Comparison of ENCODE assay signal across 26 mouse cellular contexts in genomic region chr17:44148109-44148846, GRCm38 (mm10).
"Had no signal": no experiment of that assay in that cellular context is flagged by ENCODE, and none has a peak within 500 bp of the region (broad histone marks: within the 10 kb centered on the region; RNA-seq: fewer than 3 reads in every experiment).

No protein-coding gene starts in this region.

- H3K9ac ChIP-seq: heart, embryonic 13.5 days; heart, embryonic 15.5 days; hindbrain, embryonic 13.5 days; hindbrain, embryonic 15.5 days; kidney, embryonic 15.5 days; limb, embryonic 12.5 days had no signal

- H3K36me3 ChIP-seq: heart, embryonic 13.5 days; heart, embryonic 15.5 days; hindbrain, embryonic 13.5 days; hindbrain, embryonic 15.5 days; kidney, embryonic 15.5 days; limb, embryonic 10.5 days; limb, embryonic 12.5 days had no signal

- H3K9me3 ChIP-seq: heart, embryonic 13.5 days; heart, embryonic 15.5 days; hindbrain, embryonic 13.5 days; hindbrain, embryonic 15.5 days; kidney, embryonic 15.5 days; limb, embryonic 10.5 days had no signal

- H3K4me2 ChIP-seq: heart, embryonic 11.5 days; heart, embryonic 13.5 days; heart, embryonic 15.5 days; hindbrain, embryonic 13.5 days; hindbrain, embryonic 15.5 days; kidney, embryonic 15.5 days; limb, embryonic 12.5 days; liver, embryonic 11.5 days had no signal

- H3K27me3 ChIP-seq: heart, embryonic 13.5 days; heart, embryonic 15.5 days; hindbrain, embryonic 13.5 days; hindbrain, embryonic 15.5 days; kidney, embryonic 15.5 days; limb, embryonic 12.5 days had no signal

- H3K27ac ChIP-seq: gastrocnemius, adult 2 months; heart, adult 2 months; heart, embryonic 13.5 days; heart, embryonic 15.5 days; hindbrain, embryonic 13.5 days; hindbrain, embryonic 15.5 days; hindbrain, postnatal 0 days; kidney, embryonic 15.5 days; kidney, postnatal 0 days; layer of hippocampus, adult 2 months; left cerebral cortex, adult 2 months; limb, embryonic 10.5 days; limb, embryonic 12.5 days had no signal

- H3K4me3 ChIP-seq: gastrocnemius, adult 2 months; heart, adult 2 months; heart, embryonic 13.5 days; heart, embryonic 15.5 days; hindbrain, embryonic 13.5 days; hindbrain, embryonic 15.5 days; kidney, embryonic 15.5 days; layer of hippocampus, adult 2 months; left cerebral cortex, adult 2 months; limb, embryonic 10.5 days; limb, embryonic 12.5 days had no signal

- ATAC-seq: forebrain, embryonic 16.5 days; hindbrain, postnatal 0 days had no signal

- H3K4me1 ChIP-seq: hindbrain, embryonic 13.5 days; hindbrain, embryonic 15.5 days; kidney, embryonic 15.5 days had no signal

- DNase-seq: gastrocnemius, adult 2 months; gastrocnemius, postnatal 14 days; gastrocnemius, postnatal 36 days; heart, adult 2 months; heart, postnatal 14 days; heart, postnatal 36 days; kidney, adult 11 months; kidney, adult 2 months; kidney, adult 9 months; kidney, postnatal 14 days; kidney, postnatal 36 days; liver had no signal
